Mouse (Mus musculus): Measurements from ENCODE around the gene Basp1.

- TF ChIP-seq CTCF (IDR thresholded peaks at IDR 0.05; ENCODE audit: low read depth, low read length) (no peak), POLR2A (IDR thresholded peaks at IDR 0.05; ENCODE audit: insufficient read depth, low read length) (no peak)
Measured at GRCm38 (mm10) chr15:25444208-25444607, 30.6 kb upstream of the Basp1 start.
